Mouse (Mus musculus): ENCODE measurements at regions not wholly inside any gene's neighbourhood (a gene's known extent, or its start where the extent isn't known, plus 50 kb on each side); places are given as distances from the start of the nearest gene placed in this dataset.

DNA sequence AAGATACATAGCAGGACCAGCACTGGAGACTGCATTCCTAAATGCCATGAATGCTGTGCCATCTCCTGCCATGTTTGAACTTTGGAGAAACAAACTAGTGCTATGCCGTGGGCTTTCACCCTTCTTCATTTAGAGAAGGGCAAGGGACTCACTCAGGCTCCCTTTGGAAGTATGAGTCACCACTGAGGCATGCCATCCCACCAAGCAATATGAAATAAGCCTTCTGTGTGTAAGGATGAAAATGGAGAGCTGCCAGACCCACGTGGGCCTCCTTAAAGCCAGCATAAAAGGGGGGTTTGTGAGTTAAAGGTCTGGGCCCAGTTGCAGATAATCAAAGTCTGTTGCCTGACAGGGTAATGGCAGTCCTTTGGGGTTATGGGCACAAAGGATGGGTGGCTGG is 159.0 kb downstream of the H2al1j start:
- no peak for DNase-seq (ENCODE audit: low read depth, low spot score)

- no peak for DNase-seq (ENCODE audit: low read depth, low spot score)
Observed at GRCm38 (mm10) chrX:11487876-11488275, 160.3 kb downstream of the H2al1j start.

DNA sequence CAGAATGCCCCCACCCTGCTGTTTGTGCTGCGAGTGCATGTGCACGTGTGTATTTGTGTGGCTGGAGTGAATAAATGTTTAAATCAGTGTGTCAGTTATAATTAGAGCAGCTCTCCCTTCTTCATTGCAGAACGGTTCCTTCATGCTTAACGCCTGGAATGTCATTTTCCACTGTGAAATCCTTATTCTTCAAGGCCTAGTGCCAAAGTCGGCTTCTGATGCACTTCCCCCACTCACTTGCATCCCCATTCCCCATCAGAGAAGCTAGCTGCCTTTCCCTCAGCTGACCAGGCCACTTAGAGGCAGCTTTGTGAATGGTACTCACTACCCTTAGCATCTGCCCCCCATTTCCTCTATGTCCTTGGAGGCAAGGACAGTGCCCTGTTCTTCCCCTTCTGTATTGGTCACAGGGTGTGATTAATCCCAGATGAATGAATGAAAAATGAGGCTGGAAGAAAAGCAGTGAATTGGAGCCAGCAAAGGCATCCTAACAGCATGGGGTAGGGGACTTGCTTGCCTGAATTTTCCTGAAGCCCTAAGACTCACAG is 162.6 kb downstream of the H2al1j start:
- DNase-seq (ENCODE audit: low read depth, low spot score): no peak

GRCm38 (mm10) chrX:11491235-11491634 is 163.6 kb downstream of the H2al1j start:
- no peak for DNase-seq (ENCODE audit: low read depth, low spot score)

DNA sequence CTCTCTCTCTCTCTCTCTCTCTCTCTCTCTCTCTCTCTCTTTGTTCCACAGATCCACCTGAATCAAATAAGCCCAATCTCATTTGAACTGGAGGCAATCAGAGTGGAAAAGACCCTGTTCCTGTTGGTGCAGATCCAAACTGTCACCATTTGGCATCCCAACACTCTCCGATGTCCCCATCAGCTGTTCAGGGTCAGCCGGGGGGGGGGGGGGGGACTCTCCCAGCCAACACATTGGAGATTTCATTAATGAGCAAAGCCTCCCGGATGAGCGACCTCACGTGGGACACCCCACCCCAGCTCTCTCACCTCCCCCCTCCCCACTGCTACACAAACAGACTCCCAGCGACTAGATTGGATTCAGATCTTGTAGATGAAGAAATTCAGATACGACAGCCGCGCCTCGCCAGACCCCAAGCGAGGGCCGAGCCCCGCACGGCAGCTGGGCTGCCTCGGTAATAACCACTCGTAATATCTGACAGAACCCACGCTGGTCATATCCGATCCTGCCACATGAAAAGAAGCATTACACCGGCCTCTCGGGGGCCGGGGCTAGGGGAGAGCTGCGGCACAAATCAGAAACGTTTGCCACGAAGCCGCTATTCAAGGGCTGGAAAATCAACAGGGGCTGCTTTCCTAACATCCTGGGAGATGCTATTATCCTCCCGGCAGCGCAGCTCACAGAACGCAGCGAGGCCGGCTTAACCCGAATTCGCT is 164.2 kb downstream of the H2al1j start:
- no peak for DNase-seq (ENCODE audit: low read depth, low spot score)

GRCm38 (mm10) chrX:11493526-11494245 is 166.1 kb downstream of the H2al1j start:
- DNase-seq (ENCODE audit: low read depth, low spot score): no peak

DNA sequence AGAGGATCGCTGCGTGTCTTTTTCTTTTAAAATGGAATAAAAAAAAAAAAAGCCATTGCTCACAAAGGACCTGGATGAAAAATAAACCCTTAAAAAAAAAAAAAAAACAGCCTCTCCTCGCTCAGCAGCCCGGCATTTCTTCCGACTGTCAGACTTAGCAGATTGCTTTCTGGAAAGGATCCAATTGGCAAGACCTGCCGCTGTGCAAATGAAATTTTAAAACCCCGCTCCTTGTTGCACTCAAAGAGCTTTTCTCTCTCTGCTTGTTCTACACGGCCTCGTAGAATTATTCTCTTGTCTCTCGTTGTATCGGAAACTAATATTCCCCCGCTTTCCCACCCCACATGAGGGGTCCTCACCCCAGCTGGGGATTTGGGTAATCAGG is 166.6 kb downstream of the H2al1j start:
- DNase-seq (ENCODE audit: low read depth, low spot score): no peak

DNA sequence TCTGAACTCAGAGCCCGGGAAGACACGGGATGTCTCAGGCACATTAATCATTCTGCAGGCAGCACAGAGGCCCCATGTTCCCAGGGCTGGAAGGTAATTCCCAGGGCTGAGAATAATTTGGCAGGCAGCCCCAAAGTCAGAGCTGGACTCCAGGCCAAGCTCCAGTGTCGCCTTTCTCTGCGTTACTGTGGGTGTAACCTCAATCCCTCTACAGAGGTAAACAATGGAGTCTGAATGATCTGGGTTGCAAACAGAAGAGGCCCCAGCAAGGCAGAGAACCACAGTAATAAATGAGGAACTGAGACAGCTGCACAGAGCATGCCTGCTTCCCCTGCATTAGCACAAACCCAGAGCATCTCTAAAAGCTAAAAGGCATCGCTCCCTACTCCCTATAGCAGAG is 184.8 kb downstream of the H2al1j start:
- no peak for DNase-seq (ENCODE audit: low read depth, low spot score)

GRCm38 (mm10) chrX:11512928-11513327 is 185.3 kb downstream of the H2al1j start:
- DNase-seq (ENCODE audit: low read depth, low spot score): no peak

- no peak for DNase-seq (ENCODE audit: low read depth, low spot score)
Observed at GRCm38 (mm10) chrX:11523791-11524190, 196.2 kb downstream of the H2al1j start.

DNA sequence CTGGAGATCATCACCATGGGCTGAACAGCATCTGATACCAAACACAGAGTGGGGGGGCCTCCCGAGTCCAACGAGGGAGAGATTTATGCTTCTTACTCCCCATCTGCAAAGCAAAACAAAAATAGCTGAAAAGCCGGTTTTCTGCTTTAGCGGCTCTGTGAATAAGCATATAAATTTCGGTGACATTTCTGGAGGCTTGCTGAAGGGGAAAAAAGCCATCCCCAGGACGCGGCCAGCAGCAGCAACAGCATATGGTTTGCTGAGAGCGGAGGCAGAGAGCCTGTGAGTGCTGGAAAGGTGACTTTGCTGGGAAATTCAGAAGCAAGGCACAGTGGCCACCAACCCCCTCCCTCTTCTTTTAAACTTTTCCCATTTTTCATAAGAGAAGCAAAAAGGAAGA is 197.7 kb downstream of the H2al1j start:
- no peak for DNase-seq (ENCODE audit: low read depth, low spot score)

DNA sequence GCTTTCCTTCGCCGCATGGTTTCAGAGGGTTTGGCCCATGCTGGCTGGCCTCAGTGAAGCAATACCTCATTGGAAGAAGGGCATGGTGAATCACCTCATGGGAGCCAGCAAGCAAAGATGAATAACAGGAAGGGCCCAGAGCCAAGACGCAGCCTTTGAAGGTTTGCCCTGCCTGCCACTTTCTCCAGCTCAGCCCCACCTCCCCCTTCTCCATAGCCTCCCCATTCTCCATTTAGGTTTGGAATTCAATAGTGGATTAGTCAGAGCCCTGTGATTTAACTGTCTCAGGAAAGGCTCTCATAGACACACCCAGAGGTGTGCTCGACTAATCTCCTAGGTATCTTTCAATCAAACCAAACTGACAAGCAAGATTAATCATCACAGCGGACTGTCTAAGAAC is 201.0 kb downstream of the H2al1j start:
- no peak for DNase-seq (ENCODE audit: low read depth, low spot score)

DNA sequence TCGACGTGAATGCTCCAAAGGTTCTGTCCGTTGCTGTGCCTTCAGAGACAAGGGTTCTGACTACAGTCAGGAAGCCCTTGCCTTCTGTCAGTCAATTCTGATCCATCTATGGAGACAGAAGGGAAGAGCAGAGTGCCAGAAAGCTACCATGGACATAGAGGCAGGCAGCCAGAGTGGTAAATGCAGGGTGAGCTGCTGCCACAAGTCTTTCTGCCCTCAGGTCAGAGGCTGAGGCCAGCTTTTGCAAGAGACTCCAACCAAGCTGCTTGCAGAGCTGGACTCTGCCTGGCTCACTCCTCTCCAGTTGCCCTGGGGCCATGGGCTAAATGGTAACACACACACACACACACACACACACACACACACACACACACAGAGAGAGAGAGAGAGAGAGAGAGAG is 201.6 kb downstream of the H2al1j start:
- DNase-seq (ENCODE audit: low read depth, low spot score): no peak

DNA sequence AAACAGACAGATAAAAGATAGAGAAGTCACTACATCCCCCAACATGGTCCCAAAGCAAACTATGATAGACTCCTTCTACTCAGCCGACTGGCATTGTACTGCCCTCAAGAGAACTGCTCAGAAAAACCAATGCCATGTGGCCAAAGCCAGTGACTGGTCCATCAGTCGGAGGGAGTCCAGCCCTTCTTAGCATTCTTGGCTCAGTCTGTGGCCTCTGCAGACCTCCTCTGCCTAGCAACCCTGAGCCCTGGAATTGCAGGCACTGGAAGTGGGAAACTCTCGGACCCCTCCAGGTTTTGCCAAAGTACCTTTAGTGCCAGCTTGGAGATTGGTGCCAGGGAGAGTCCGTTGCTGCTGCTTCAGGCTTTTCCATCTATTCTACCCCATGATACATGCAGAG is 205.2 kb downstream of the H2al1j start:
- no peak for DNase-seq (ENCODE audit: low read depth, low spot score)

GRCm38 (mm10) chrX:11533871-11534270 is 206.2 kb downstream of the H2al1j start:
- no peak for DNase-seq (ENCODE audit: low read depth, low spot score)

GRCm38 (mm10) chrX:11541011-11541410 is 213.4 kb downstream of the H2al1j start:
- no peak for DNase-seq (ENCODE audit: low read depth, low spot score)

DNA sequence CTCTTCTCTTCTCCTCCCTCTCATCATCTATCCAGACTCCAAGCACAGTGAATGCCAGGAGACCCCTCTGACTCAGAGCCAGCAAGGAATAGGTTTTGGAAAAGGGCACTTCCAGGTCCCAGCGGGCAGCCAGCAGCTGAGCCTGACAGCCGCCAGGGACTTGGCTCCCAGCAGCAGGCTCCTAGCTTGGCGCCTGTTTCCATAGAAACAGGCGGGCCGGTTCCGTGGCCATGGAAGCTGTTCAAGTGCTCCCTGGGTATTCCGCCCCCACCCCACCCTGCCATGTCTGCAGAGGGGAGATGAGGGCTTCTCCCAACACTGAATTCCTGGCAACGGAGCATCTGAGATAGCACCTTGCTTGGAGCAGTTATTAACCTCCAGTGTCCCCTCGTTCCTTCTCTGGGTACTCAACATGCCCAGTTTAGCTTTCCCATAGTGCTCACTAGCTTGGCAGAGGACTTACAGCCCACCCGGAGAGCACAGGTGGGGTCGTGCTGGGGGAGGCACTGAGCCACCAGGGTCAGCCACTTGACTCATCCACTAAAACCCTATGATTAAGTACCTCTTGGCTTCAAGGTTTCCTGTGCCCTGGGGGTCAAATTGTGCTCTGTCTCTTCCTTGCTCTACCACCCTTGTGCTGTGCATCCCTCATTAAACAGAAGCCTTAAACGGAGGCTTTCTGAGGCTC is 222.7 kb downstream of the H2al1j start:
- DNase-seq (ENCODE audit: low read depth, low spot score): no peak

- no peak for DNase-seq (ENCODE audit: low read depth, low spot score)
Observed at GRCm38 (mm10) chrX:11552177-11552576, 224.6 kb downstream of the H2al1j start.

DNA sequence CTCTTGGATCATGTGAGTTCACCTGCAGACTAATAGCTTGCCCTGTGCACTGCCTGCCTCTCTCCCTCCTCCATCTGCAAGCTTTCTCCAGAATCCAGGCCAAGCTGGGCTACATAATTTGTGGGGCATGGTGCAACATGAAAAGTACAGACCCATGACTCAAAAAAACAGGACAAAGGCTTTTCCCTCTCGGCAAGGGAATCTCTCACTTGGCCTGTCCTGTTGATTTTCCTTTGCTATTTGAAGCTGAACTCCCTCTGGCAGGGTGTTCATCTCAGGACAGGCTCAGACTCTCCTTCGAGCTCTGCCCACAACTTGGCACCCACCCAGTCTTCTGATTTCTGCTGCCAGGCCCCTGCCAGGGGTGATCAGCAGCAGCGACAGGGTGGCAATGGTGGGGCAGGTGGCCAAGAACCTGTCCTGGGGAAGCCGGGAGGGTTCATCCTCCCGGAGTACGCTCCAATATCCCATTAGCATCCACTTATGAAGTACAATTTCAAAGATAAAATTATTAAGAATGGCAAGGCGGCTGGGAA is 227.5 kb downstream of the H2al1j start:
- DNase-seq (ENCODE audit: low read depth, low spot score): no peak

- no peak for DNase-seq (ENCODE audit: low read depth, low spot score)
Observed at GRCm38 (mm10) chrX:11558260-11558659, 230.6 kb downstream of the H2al1j start.

DNA sequence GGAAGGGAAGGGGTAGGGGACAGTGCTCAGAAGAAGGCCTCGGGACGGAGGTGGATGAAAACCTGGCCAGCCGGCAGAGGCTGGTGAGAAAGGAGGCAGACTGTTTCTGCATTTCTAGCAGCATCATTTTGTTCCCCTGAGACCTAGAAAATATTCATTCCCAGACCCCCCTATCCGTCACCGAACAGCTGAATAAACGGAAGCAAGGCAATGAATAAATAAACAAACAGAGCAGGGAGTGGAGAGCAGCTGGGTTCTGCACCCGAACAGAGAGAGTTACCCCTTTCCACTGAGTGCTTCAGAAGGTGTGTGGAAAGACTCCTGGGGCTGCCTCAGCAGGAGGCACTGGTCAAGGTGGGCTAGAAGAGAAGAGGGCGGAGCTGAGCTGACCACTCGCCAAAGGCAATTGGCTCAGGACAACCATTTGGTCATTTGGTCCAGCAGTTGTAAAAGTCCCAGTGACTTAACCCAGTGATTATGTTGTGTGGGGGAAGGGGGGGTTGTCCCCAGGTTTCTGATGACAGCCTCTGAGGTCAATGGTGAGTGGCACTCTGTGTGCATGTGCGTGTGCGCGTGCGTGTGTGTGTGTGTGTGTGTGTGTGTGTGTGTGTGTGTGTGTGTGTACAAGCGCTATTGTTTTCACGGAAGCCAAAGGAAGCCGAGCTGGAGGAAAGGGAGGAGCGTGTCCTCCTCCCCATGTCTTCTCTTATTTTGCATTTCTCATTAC is 233.1 kb downstream of the H2al1j start:
- no peak for DNase-seq (ENCODE audit: low read depth, low spot score)

- DNase-seq (ENCODE audit: low read depth, low spot score): no peak
Observed at GRCm38 (mm10) chrX:11565888-11566287, 238.3 kb downstream of the H2al1j start.

Data from WW6 (cell line).